Mouse (Mus musculus): ENCODE data around the gene Hspa12a.

Gene Hspa12a

GRCm38 (mm10) chr19:58942841-58943828, at the start of gene Hspa12a, which contains the start of gene Eno4:
Gene Hspa12a, minus strand, starts transcription at chr19:58943654.
Gene Eno4, plus strand, starts transcription at chr19:58943425.
- DNase-seq = peak; percentile 97

DNA sequence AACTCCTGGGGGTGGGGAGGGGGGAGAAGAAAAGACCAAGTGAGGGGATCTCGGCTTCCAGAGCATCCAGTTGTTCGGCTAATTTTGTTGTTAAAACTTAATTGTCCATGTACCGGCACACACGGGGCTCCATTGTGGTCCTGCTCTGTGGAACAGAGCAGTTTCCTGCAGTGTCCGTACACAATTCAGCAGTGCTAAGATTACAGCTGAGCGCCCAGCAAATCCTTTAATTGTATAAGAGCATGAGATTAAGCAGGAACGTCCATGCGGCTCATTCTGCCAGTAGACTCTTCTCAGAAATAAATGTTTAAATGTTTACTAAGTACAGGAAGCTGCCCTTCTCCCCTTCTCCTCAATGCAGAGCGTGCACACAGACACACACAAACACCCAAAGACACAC, 38.1 kb upstream of the Hspa12a start:
- DNase-seq = no peak

DNA sequence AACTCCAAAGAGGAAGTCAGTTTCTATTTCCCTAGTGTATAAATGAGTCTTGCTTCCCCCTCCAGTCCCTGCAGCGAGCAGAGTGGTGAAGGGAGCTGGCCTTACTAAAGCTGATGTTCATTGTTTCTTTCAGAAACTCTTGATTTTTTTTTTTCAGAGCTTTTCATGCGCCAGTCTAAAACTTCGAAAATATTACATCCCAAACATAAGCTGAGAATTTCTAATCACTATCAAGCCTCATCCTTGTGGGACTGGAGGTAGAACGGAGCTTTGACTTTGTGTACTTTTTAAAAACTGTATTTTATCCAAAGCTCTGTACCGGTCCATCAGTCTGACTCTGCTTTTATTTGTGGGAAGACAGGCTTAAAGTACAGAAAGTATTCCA, 36.6 kb upstream of the Hspa12a start:
- no peak for DNase-seq

- DNase-seq = no peak
Observed at GRCm38 (mm10) chr19:58979436-58980055, 36.1 kb upstream of the Hspa12a start.

DNA sequence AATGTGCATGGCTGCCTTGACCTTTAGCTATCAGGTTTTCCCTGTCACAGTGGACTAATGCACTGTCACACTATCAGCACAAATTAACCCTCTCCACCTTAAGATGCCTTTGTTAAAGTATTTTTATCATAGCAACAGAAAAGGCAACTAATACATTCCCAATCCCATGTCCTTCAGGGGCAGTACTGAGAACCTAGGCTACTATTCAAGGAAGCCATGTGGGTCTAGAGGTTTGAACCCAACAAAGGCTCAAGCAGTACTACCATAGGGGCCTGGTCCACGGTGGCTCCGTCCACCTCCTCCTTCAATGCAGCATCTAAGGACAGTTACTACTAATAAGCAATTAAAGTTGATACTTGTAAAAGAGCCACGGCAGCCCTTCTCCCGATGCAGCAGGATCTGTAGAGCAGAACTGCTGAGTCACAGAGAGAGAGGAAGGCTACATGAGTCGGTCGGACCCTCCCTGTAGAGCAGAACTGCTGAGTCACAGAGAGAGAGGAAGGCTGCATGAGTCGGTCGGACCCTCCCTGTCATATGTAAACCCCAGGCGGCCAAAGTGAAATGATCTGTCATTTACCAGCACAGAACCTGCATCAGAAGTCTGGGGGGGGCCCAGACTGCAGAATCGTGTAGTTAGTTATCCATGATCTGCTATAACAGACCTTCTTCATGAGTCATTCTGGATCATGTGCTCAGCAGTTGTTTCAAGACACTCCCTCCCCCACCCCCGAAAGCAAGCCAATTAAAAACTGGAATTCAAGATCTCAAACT, 35.1 kb upstream of the Hspa12a start:
- DNase-seq = peak; percentile 44

- no peak for DNase-seq
Observed at GRCm38 (mm10) chr19:58975216-58975863, 31.9 kb upstream of the Hspa12a start.

- DNase-seq = no peak
Observed at GRCm38 (mm10) chr19:58974126-58974525, 30.7 kb upstream of the Hspa12a start.

- no peak for DNase-seq
Observed at GRCm38 (mm10) chr19:58970826-58971225, 27.4 kb upstream of the Hspa12a start.

- DNase-seq = no peak
Observed at GRCm38 (mm10) chr19:58968731-58969506, 25.5 kb upstream of the Hspa12a start.

- no peak for DNase-seq
Observed at GRCm38 (mm10) chr19:58963011-58963410, 19.6 kb upstream of the Hspa12a start.

DNA sequence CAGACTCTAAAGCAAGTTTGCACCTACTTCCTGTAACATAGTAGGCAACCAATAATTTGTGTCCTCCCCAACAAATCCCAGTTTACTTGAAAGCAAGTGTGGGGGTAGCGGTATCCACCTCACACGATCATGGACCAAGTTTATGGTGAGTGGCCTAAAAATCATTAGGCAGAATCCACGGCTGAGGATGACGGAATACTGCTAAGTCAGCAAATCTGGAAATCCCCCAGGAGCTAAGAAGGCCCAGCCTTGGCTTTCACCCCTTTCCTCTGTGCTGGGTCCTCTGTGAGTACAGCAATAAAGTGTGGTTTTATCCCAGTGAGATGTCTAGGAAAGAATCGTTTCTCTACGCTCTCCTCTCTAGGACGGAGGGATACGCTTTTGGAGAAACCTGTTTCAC, 11.3 kb upstream of the Hspa12a start:
- DNase-seq = no peak

GRCm38 (mm10) chr19:58952236-58952635, 8.8 kb upstream of the Hspa12a start:
- no peak for DNase-seq

GRCm38 (mm10) chr19:58951521-58951920, 8.1 kb upstream of the Hspa12a start:
- no peak for DNase-seq

- DNase-seq = no peak
Observed at GRCm38 (mm10) chr19:58945959-58946358, 2.5 kb upstream of the Hspa12a start.

DNA sequence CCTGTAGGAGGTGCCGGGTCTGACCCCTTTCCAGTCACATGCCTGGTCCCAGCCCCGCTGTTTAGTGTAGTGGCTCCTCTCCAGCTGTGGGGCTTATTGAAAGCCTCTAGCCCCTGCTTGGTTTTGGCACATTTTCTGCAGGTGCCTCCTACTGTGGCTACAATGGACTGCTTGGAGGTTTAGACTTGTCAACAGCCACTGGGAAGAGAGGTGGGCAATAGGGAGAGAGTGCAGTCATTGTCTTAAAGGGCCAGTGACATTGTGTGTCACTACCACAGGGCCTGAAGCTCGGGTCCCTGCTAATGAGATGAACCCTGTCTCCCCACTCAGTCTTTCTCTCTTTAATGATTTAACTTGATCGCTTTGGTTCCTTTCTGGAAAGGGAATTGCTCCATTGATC, 10.4 kb downstream of the Hspa12a start:
- DNase-seq = no peak

GRCm38 (mm10) chr19:58931081-58931800, 12.2 kb downstream of the Hspa12a start:
- no peak for DNase-seq

- no peak for DNase-seq
Observed at GRCm38 (mm10) chr19:58919148-58919547, 24.3 kb downstream of the Hspa12a start.

DNA sequence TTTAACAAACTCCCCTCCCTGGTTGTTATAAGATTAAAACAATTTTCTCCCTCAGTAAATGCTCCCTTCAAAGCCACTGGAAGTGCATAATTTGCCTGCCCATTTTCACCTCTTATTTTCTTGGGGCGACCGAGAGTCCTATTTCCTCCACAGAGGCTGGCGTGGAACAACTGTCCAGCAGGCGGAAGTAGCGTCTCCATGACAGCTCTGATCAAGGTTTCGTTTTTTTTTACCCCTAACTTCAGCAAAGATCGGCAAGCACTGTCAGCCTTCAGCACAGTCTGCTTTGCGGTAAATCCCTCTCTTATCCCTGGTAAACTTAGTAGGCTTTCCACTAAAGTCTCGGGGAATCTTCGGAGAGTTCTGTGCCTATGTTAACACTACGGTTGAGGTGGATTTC, 24.9 kb downstream of the Hspa12a start:
- DNase-seq = no peak

GRCm38 (mm10) chr19:58913301-58913700, 30.2 kb downstream of the Hspa12a start:
- DNase-seq = no peak

GRCm38 (mm10) chr19:58911386-58911785, 32.1 kb downstream of the Hspa12a start:
- peak; percentile 57 for DNase-seq

- no peak for DNase-seq
Observed at GRCm38 (mm10) chr19:58910941-58911368, 32.5 kb downstream of the Hspa12a start.
